Mouse (Mus musculus) neural tube, embryonic 11.5 days (tissue): Measurements from ENCODE around the gene Ptgds. TPM values are rescaled to one million over a fixed set of nuclear protein-coding genes. Genes with fewer than 3 reads are reported as not detected.

Source experiments
- ATAC-seq: fragments of 200-750 bp; cut with Nextera tagmentation; 2 replicates; pipeline ENCODE4 v1.8.0; 2017; ENCODE audit warnings: moderate number of reproducible peaks, mild to moderate bottlenecking, moderate TSS enrichment, moderate library complexity; ENCODE audit not compliant: insufficient read depth, low FRiP score, low TSS enrichment
- DNase-seq: peaks from one replicate; pipeline ENCODE4 v3.0.0-alpha.2; 2015; ENCODE audit warnings: low spot score
- H3K27ac ChIP-seq: fragments of 300-500 bp; sonication (generic); 2 replicates; pipeline ENCODE4 v1.5.1; 2014; ENCODE audit warnings: low read depth, mild to moderate bottlenecking, low read length
- H3K27me3 ChIP-seq: fragments of 300-500 bp; sonication (generic); 2 replicates; pipeline ENCODE4 v1.6.1; 2014; ENCODE audit warnings: mild to moderate bottlenecking, low read length, mixed read lengths; ENCODE audit not compliant: control insufficient read depth, insufficient read depth
- H3K36me3 ChIP-seq: fragments of 300-500 bp; sonication (generic); 2 replicates; pipeline ENCODE4 v1.6.1; 2014; ENCODE audit warnings: mild to moderate bottlenecking, low read length, moderate library complexity, mixed read lengths; ENCODE audit not compliant: control insufficient read depth, insufficient read depth
- H3K4me1 ChIP-seq: fragments of 300-500 bp; sonication (generic); 2 replicates; pipeline ENCODE4 v1.6.1; 2014; ENCODE audit warnings: low read length, mixed read lengths; ENCODE audit not compliant: control insufficient read depth, insufficient read depth
- H3K4me2 ChIP-seq: fragments of 300-500 bp; sonication (generic); 2 replicates; pipeline ENCODE4 v1.6.1; 2014; ENCODE audit warnings: low read depth, mild to moderate bottlenecking, moderate library complexity
- H3K4me3 ChIP-seq: fragments of 300-500 bp; sonication (generic); 2 replicates; pipeline ENCODE4 v1.5.1; 2014; ENCODE audit warnings: low read depth, low read length
- H3K9ac ChIP-seq: fragments of 300-500 bp; sonication (generic); 2 replicates; pipeline ENCODE4 v1.6.1; 2014; ENCODE audit warnings: mild to moderate bottlenecking, low read length
- H3K9me3 ChIP-seq: fragments of 300-500 bp; sonication (generic); 2 replicates; pipeline ENCODE4 v1.6.1; 2016; ENCODE audit warnings: low read length; ENCODE audit not compliant: control insufficient read depth
- WGBS: fragments of 180-500 bp; shearing (Covaris S2); extraction: QIAGEN DNeasy Blood & Tissue Kit; methylation state at CpG from one replicate; pipeline ENCODE4 v1.1.7; 2014; 5-methylcytosine and 5-hydroxymethylcytosine counted together
- polyA plus RNA-seq: library from polyadenylated mRNA; unstranded; fragments of >200 nt; fragmentation: Nextera tagmentation; extraction: Ambion mirVana; gene quantifications from 2 replicates; pipeline ENCODE4 v1.2.1, GENCODE M21; 2014

Gene Ptgds
- polyA plus RNA-seq, 1 experiment from 2014 or later: not detected

GRCm38 (mm10) chr2:25500576-25501405, 30.9 kb upstream of the Ptgds start, which contains the start of gene Fbxw5:
Gene Fbxw5, plus strand, starts transcription at chr2:25500750.
- no peak within 1 kb of the TSS for H3K27ac ChIP-seq
- DNase-seq (peak; percentile 93), ATAC-seq (peak; percentile 81)
- no peaks in the 10 kb centered on the region for H3K9me3 ChIP-seq
- peak within 1 kb of the TSS; percentile 67 for H3K4me3 ChIP-seq
- H3K27me3 ChIP-seq: no peaks in the 10 kb centered on the region
- peak within 1 kb of the TSS; percentile 78 for H3K9ac ChIP-seq
- under 1% methylated on average over 39 of the region's 44 CpGs for WGBS
- H3K36me3 ChIP-seq: peaks cover 9% of the 10 kb centered on the region
- H3K4me1 ChIP-seq: peaks cover 8% of the 10 kb centered on the region; the same call in 1 of the 2 replicates
- peak within 1 kb of the TSS; percentile 84 for H3K4me2 ChIP-seq

GRCm38 (mm10) chr2:25500071-25500575, 30.3 kb upstream of the Ptgds start:
- no peak overlapping the region for H3K27ac ChIP-seq
- 72% methylated on average over 6 of the region's 6 CpGs for WGBS
- peaks cover 8% of the 10 kb centered on the region; the same call in 1 of the 2 replicates for H3K4me1 ChIP-seq
- peak overlapping the region; percentile 47 for H3K4me2 ChIP-seq
- no peaks in the 10 kb centered on the region for H3K9me3 ChIP-seq
- H3K4me3 ChIP-seq: peak overlapping the region; percentile 67
- no peak for DNase-seq
- ATAC-seq: peak; percentile 51
- H3K9ac ChIP-seq: peak overlapping the region; percentile 54
- peaks cover 7% of the 10 kb centered on the region for H3K36me3 ChIP-seq
- no peaks in the 10 kb centered on the region for H3K27me3 ChIP-seq

- Histone ChIP-seq H3K4me3 (no peak overlapping the region), H3K9me3 (no peaks in the 10 kb centered on the region), H3K4me2 (no peak overlapping the region), H3K27me3 (no peaks in the 10 kb centered on the region), H3K9ac (0 out of 2 replicates have a peak overlapping the region, but pooled peaks have one; percentile 1), H3K4me1 (peaks cover 8% of the 10 kb centered on the region; the same call in 1 of the 2 replicates), H3K27ac (no peak overlapping the region), H3K36me3 (peaks cover 2% of the 10 kb centered on the region; the same call in 1 of the 2 replicates)
- 73% methylated on average over 15 of the region's 15 CpGs for WGBS
- ATAC-seq (no peak), DNase-seq (no peak)
Observed at GRCm38 (mm10) chr2:25498622-25499478, 29.0 kb upstream of the Ptgds start.

- no peaks in the 10 kb centered on the region for H3K27me3 ChIP-seq
- peaks cover 8% of the 10 kb centered on the region; the same call in 1 of the 2 replicates for H3K4me1 ChIP-seq
- no peaks in the 10 kb centered on the region for H3K9me3 ChIP-seq
- H3K4me2 ChIP-seq: no peak overlapping the region
- WGBS: 61% methylated on average over 6 of the region's 6 CpGs
- H3K27ac ChIP-seq: no peak overlapping the region
- no peak overlapping the region for H3K9ac ChIP-seq
- H3K36me3 ChIP-seq: no peaks in the 10 kb centered on the region; the same call in 1 of the 2 replicates
- DNase-seq: no peak
- H3K4me3 ChIP-seq: no peak overlapping the region
- ATAC-seq: no peak
Observed at GRCm38 (mm10) chr2:25497846-25498575, 28.2 kb upstream of the Ptgds start.

- DNase-seq: no peak
- WGBS: 46% methylated on average over 4 of the region's 4 CpGs
- peaks cover 1% of the 10 kb centered on the region; the same call in 1 of the 2 replicates for H3K4me1 ChIP-seq
Observed at GRCm38 (mm10) chr2:25496462-25496861, 26.6 kb upstream of the Ptgds start.

GRCm38 (mm10) chr2:25493476-25493961, 23.7 kb upstream of the Ptgds start, which contains the start of gene Lcn12:
Gene Lcn12, minus strand, starts transcription at chr2:25493911.
- no peak within 1 kb of the TSS for H3K4me3 ChIP-seq
- 85% methylated on average over 5 of the region's 5 CpGs for WGBS
- H3K9me3 ChIP-seq: no peaks in the 10 kb centered on the region
- no peaks in the 10 kb centered on the region for H3K27me3 ChIP-seq
- no peaks in the 10 kb centered on the region for H3K36me3 ChIP-seq
- no peak within 1 kb of the TSS for H3K27ac ChIP-seq
- H3K9ac ChIP-seq: no peak within 1 kb of the TSS
- ATAC-seq: no peak
- no peak within 1 kb of the TSS for H3K4me2 ChIP-seq
- no peaks in the 10 kb centered on the region for H3K4me1 ChIP-seq
- DNase-seq: no peak

More at GRCm38 (mm10) chr2:25496462-25496861, 26.6 kb upstream of the Ptgds start:
- Histone ChIP-seq H3K36me3 (no peaks in the 10 kb centered on the region), H3K27ac (no peak overlapping the region), H3K27me3 (no peaks in the 10 kb centered on the region), H3K9me3 (no peaks in the 10 kb centered on the region), H3K4me3 (no peak overlapping the region), H3K4me2 (no peak overlapping the region), H3K9ac (no peak overlapping the region)
- no peak for ATAC-seq

GRCm38 (mm10) chr2:25492988-25493387, 23.1 kb upstream of the Ptgds start:
- DNase-seq (no peak), ATAC-seq (no peak)
- H3K9ac ChIP-seq: no peak overlapping the region
- H3K4me3 ChIP-seq: no peak overlapping the region
- no peaks in the 10 kb centered on the region for H3K9me3 ChIP-seq
- no peak overlapping the region for H3K27ac ChIP-seq
- no peaks in the 10 kb centered on the region for H3K36me3 ChIP-seq
- H3K4me2 ChIP-seq: no peak overlapping the region
- 83% methylated on average over 5 of the region's 5 CpGs for WGBS
- H3K4me1 ChIP-seq: no peaks in the 10 kb centered on the region
- no peaks in the 10 kb centered on the region for H3K27me3 ChIP-seq

GRCm38 (mm10) chr2:25488671-25489068, 18.8 kb upstream of the Ptgds start:
- no peaks in the 10 kb centered on the region for H3K9me3 ChIP-seq
- no peak for ATAC-seq
- H3K27me3 ChIP-seq: no peaks in the 10 kb centered on the region
- H3K4me3 ChIP-seq: no peak overlapping the region
- no peak overlapping the region for H3K9ac ChIP-seq
- H3K4me2 ChIP-seq: no peak overlapping the region
- no peaks in the 10 kb centered on the region for H3K4me1 ChIP-seq
- no peaks in the 10 kb centered on the region for H3K36me3 ChIP-seq
- no peak overlapping the region for H3K27ac ChIP-seq
- WGBS: 80% methylated on average over 7 of the region's 7 CpGs
- no peak for DNase-seq
